Mouse (Mus musculus) subcutaneous adipose tissue, adult 2 months (tissue): ENCODE measurements around the gene Nsun7. TPM values are rescaled to one million over a fixed set of nuclear protein-coding genes. Genes with fewer than 3 reads are reported as not detected.

Experiments used
- polyA plus RNA-seq: library from polyadenylated mRNA; depleted of rRNA; stranded (reverse); fragments of >200 nt; gene quantifications from 2 replicates; pipeline ENCODE4 v1.2.3, GENCODE M21; 2012; ENCODE audit warnings: low replicate concordance; rRNA removed

The Nsun7 gene
- polyA plus RNA-seq = 0.24 and 1.3 TPM in 2 replicates

DNA sequence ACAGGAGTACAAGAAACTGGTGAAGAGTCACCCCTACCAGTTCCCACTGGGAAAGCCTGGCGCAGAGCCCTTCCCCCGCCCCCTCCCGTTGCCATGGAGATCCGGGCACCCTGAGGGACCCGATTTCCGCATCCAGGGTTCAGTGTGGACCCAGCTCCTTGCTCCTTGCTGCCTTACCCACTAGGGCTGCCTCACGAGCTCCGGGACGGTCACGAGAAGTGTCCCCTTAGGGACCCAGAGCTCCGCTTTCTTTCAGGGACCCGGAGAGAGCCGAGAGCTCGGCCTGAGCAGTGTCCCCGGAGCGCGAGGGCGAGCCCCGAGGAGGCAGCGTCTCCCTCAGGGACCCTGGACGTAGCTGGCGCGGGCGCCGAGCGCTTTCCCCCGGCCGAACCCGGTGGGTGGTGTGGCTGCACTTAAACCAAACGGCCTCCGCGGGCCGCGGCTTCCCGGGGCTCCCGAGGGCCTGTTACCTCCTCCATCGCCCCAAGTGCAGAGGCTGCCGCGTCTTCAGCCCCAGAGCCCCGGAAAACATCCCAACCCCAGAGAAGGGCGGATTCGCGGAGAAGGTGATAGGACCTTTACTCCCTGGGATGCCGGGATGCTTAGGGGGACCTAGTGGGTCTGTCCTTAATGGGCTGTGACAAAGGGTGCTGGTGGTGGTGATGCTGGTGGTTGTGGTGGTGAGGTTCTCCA, at the start of gene Nsun7:
Gene Nsun7, plus strand, starts transcription at position 142 of the 693 bp plus-strand sequence.

Other genes with a start within 250 kb of the Nsun7 start
- gene Rbm47, start 86.8 kb upstream of the Nsun7 start, polyA plus RNA-seq = 35.3 and 49.4 TPM in 2 replicates